Mouse (Mus musculus) kidney, adult 2 months (tissue): ENCODE measurements around the gene Polr1a. TPM values are rescaled to one million over a fixed set of nuclear protein-coding genes. Genes with fewer than 3 reads are reported as not detected.

Experiments
- DNase-seq: peaks from one replicate; pipeline ENCODE4 v3.0.0; 2021
- H3K27ac ChIP-seq: fragments of 200-500 bp; 2 replicates; pipeline ENCODE4 v1.5.1; 2012; ENCODE audit warnings: low read depth, low read length, control low read depth, inconsistent platforms; ENCODE audit not compliant: insufficient read depth
- H3K27me3 ChIP-seq: fragments of 200-500 bp; replicated peaks from 2 replicates; pipeline ENCODE4 v1.6.1; 2012; ENCODE audit warnings: mild to moderate bottlenecking, moderate library complexity, low read length, inconsistent platforms; ENCODE audit not compliant: control insufficient read depth, insufficient read depth
- H3K36me3 ChIP-seq: fragments of 200-500 bp; 2 replicates; pipeline ENCODE4 v1.6.1; 2012; ENCODE audit warnings: mild to moderate bottlenecking, moderate library complexity, low read length, inconsistent platforms; ENCODE audit not compliant: control insufficient read depth, insufficient read depth
- H3K4me1 ChIP-seq: fragments of 200-500 bp; 2 replicates; pipeline ENCODE4 v1.6.1; 2011; ENCODE audit warnings: low read length; ENCODE audit not compliant: control insufficient read depth, insufficient read depth
- H3K4me3 ChIP-seq: fragments of 200-500 bp; 2 replicates; pipeline ENCODE4 v1.5.1; 2011; ENCODE audit warnings: mild to moderate bottlenecking, low read depth, low read length, control low read depth; ENCODE audit not compliant: insufficient read depth
- CTCF ChIP-seq: fragments of 200-500 bp; conservative IDR thresholded peaks from 2 replicates; pipeline ENCODE4 v1.5.1; 2011; ENCODE audit warnings: low read depth, mild to moderate bottlenecking, control low read depth, low read length, moderate library complexity, mixed read lengths; ENCODE audit not compliant: insufficient read depth, insufficient read length
- POLR2A ChIP-seq: fragments of 200-500 bp; IDR thresholded peaks from one replicate; pipeline ENCODE4 v1.6.1; 2011; ENCODE audit warnings: low read depth, low read length, control low read depth
- WGBS: fragments of 180-500 bp; shearing (Covaris S2); methylation state at CpG from one replicate; pipeline ENCODE4 v1.1.7; 2018; 5-methylcytosine and 5-hydroxymethylcytosine counted together
- polyA plus RNA-seq: library from polyadenylated mRNA; depleted of rRNA; stranded (reverse); fragments of >200 nt; gene quantifications from 2 replicates; pipeline ENCODE4 v1.2.3, GENCODE M21; 2012

Polr1a gene
- polyA plus RNA-seq, 1 experiment = 11.6 TPM

DNA sequence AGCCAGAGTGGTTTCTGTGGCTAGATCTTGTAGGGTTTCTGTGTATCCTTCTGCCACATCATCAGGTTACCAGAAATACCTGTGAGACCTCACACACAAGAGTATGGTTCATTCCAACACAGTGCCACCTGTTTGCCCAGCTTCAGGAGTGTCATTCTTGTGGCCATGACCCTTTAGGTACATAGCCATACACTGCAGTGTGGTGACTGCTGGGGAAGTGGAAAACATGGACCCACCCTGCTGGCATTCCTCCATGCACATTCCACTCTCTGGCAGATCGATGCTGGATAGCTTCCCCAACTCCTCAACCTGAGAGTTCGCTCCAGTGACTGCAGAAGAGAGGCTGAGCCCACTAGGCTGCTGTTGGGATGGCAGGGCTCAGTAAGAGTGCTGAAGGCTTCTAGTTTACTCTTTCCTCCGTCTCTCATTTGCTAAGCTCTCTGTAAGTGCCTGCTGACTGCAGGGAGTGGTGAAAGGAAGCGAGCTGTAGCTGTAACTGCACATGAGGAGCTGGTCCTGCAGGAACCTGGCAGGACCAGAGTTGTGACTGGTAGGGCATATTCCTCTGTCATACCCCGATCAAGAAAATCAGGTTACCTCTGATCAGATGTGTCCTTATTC, 57.9 kb downstream of the Polr1a start:
- WGBS = 73% methylated on average over 5 of the region's 5 CpGs
- no peak overlapping the region for H3K4me3 ChIP-seq
- no peaks in the 10 kb centered on the region for H3K27me3 ChIP-seq
- no peak for DNase-seq
- TF ChIP-seq POLR2A (no peak), CTCF (no peak)
- no peaks in the 10 kb centered on the region for H3K36me3 ChIP-seq
- no peak overlapping the region for H3K27ac ChIP-seq
- no peaks in the 10 kb centered on the region for H3K4me1 ChIP-seq

DNA sequence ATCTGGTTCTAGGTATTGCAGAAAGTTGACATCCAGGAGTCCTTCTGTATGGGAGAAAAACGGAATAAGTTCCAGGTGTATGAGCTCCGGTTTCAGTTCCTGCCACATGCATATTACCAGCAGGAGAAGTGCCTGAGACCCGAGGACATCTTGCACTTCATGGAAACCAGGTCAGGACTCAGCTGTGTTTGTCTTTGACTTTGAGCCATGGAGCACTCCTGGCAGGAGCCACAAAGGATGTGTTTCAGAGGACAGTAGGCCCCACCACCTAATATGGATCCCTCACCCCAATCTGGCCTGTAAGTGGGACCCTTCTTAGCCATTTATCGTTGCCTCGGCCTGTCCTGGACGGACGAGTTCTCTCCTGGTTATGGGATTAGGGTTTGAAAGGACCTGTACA, 59.0 kb downstream of the Polr1a start:
- DNase-seq = no peak
- Histone ChIP-seq H3K27me3 (no peaks in the 10 kb centered on the region), H3K4me3 (no peak overlapping the region), H3K36me3 (no peaks in the 10 kb centered on the region), H3K4me1 (no peaks in the 10 kb centered on the region), H3K27ac (no peak overlapping the region)
- TF ChIP-seq POLR2A (no peak), CTCF (no peak)
- 85% methylated on average over 7 of the region's 7 CpGs for WGBS

- WGBS = 91% methylated on average over 7 of the region's 7 CpGs
These were observed 60.6 kb downstream of the Polr1a start for GRCm38 (mm10) chr6:71969459-71969858.

GRCm38 (mm10) chr6:71970154-71970553, 61.3 kb downstream of the Polr1a start:
- H3K27ac ChIP-seq = no peak overlapping the region
- no peaks in the 10 kb centered on the region for H3K36me3 ChIP-seq
- no peak for TF ChIP-seq POLR2A
- no peak for TF ChIP-seq CTCF
- no peak overlapping the region for H3K4me3 ChIP-seq
- no peak for DNase-seq
- WGBS = 76% methylated on average over 2 of the region's 2 CpGs
- H3K27me3 ChIP-seq = no peaks in the 10 kb centered on the region
- no peaks in the 10 kb centered on the region for H3K4me1 ChIP-seq

More at GRCm38 (mm10) chr6:71969459-71969858, 60.6 kb downstream of the Polr1a start:
- Histone ChIP-seq H3K4me3 (no peak overlapping the region), H3K36me3 (no peaks in the 10 kb centered on the region), H3K27ac (no peak overlapping the region), H3K27me3 (no peaks in the 10 kb centered on the region), H3K4me1 (no peaks in the 10 kb centered on the region)
- DNase-seq = no peak
- TF ChIP-seq CTCF (no peak), POLR2A (no peak)

DNA sequence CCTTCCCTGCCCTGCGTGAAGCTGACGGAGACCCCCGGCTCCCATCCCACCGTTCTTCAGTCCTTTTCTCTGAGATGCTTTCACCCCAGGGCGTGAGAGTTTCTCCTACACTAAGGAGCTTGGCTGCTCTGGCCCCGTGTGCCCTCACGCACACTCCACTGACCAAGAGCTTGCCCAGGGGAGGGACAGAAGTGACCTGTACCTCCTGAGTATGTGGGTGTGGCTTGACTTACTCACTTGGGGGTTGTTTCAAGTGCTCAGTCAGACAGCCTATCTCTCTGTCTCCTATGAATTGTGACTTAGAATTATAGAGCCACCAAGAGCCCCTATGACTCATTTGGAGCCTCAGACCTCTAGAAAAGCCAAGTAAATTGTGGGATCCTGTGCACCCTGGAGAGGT, 67.7 kb downstream of the Polr1a start:
- H3K4me3 ChIP-seq = no peak overlapping the region
- no peak overlapping the region for H3K27ac ChIP-seq
- TF ChIP-seq CTCF (no peak), POLR2A (no peak)
- no peaks in the 10 kb centered on the region for H3K27me3 ChIP-seq
- H3K4me1 ChIP-seq = no peaks in the 10 kb centered on the region
- no peaks in the 10 kb centered on the region; the same call in 1 of the 2 replicates for H3K36me3 ChIP-seq
- no peak for DNase-seq
- WGBS = 69% methylated on average over 7 of the region's 7 CpGs

- H3K36me3 ChIP-seq = no peaks in the 10 kb centered on the region; the same call in 1 of the 2 replicates
- TF ChIP-seq CTCF (no peak), POLR2A (no peak)
- no peaks in the 10 kb centered on the region for H3K4me1 ChIP-seq
- no peak for DNase-seq
- H3K27ac ChIP-seq = peak overlapping the region; percentile 20; the same call in 1 of the 2 replicates
- H3K27me3 ChIP-seq = no peaks in the 10 kb centered on the region
- 79% methylated on average over 8 of the region's 8 CpGs for WGBS
- no peak overlapping the region for H3K4me3 ChIP-seq
These were observed 71.3 kb downstream of the Polr1a start for GRCm38 (mm10) chr6:71980165-71980564.

DNA sequence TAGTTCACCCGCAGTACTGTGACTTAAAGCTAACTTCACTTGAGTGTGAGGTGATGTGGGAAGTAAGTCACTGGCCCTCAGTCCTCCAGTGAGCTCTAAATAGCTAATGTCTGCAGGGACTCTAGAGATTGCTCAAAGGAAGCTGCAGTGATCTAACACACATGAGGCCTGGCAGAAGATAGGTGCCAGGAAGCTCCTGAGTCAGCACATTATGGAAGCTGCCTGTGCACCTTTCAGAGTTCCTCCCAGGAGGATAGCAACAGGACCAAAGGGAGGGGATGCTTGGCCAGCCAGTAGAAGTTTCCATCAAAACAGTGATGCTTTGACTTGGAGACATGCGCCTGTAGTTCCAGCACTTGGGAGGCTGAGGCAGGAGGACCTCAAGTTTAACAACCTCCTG, 71.7 kb downstream of the Polr1a start:
- H3K4me1 ChIP-seq = no peaks in the 10 kb centered on the region
- H3K4me3 ChIP-seq = no peak overlapping the region
- no peak for DNase-seq
- no peaks in the 10 kb centered on the region for H3K27me3 ChIP-seq
- 0 out of 2 replicates have a peak overlapping the region, but pooled peaks have one; percentile 20 for H3K27ac ChIP-seq
- no peak for TF ChIP-seq CTCF
- no peak for TF ChIP-seq POLR2A
- WGBS = 91% methylated on average over 2 of the region's 2 CpGs
- no peaks in the 10 kb centered on the region; the same call in 1 of the 2 replicates for H3K36me3 ChIP-seq

- TF ChIP-seq POLR2A = no peak
- TF ChIP-seq CTCF = no peak
- no peaks in the 10 kb centered on the region; the same call in 1 of the 2 replicates for H3K36me3 ChIP-seq
- H3K4me1 ChIP-seq = no peaks in the 10 kb centered on the region
- DNase-seq = no peak
- H3K27me3 ChIP-seq = no peaks in the 10 kb centered on the region
- H3K4me3 ChIP-seq = no peak overlapping the region
- no peak overlapping the region for H3K27ac ChIP-seq
- 81% methylated on average over 4 of the region's 4 CpGs for WGBS
These were observed 72.6 kb downstream of the Polr1a start for GRCm38 (mm10) chr6:71981450-71981849.
